Mouse (Mus musculus): ENCODE measurements around the gene Zfp292. TPM values are rescaled to one million over a fixed set of nuclear protein-coding genes. Genes with fewer than 3 reads are reported as not detected.

Zfp292 gene
- polyA plus RNA-seq, 1 experiment: 1.3 TPM

DNA sequence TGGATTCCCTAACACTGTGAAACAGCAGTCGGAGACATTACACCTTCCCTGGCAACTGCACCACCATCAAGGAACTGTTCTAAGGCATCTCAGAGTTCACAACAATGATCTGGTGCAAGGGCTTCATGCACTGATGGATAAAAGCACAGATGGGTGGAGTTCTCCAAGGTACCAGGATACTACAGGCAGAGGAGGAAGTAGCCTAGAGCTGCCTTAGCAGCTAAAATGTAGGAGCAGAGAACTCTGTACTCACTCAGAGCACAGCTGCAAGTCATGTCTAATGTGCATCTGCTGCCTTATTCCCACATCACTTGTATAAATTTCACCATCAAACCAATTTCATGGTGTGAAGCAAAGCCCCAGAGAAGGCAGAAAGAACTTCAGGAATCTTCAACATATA, 38.9 kb downstream of the Zfp292 start:
- no peaks in the 10 kb centered on the region for H3K36me3 ChIP-seq (ENCODE audit: control insufficient read depth, insufficient read depth, low read length)

DNA sequence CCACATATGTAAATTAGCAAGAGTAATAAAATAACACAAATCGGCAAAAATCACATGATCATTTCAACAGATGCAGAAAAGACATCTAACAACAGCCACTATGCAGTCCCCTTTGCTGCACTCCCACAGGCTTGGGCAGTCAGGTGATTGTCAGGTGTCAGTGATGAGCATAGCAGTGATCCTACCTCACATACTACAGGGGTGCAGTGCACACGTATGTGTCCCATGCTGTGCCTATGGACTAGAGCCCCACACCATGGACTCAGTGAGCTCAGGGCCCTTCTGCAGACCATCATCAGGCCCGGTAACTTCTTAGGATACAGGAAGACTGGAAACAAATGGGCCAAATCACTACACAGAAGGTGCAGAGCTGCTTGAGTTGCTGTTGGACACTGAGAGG, 39.9 kb downstream of the Zfp292 start:
- no peaks in the 10 kb centered on the region for H3K27me3 ChIP-seq (ENCODE audit: control insufficient read depth, insufficient read depth, low read length)
- H3K4me1 ChIP-seq (ENCODE audit: control insufficient read depth, insufficient read depth, low read length): no peaks in the 10 kb centered on the region
- H3K27ac ChIP-seq (ENCODE audit: control insufficient read depth, insufficient read depth, low read depth, low read length): no peak overlapping the region
- H3K4me3 ChIP-seq (ENCODE audit: control insufficient read depth, low read depth, low read length): no peak overlapping the region
- TF ChIP-seq CTCF (IDR thresholded peaks at IDR 0.05; ENCODE audit: control insufficient read depth, insufficient read depth, insufficient replicate concordance, low read depth, low read length) (no peak), POLR2A (IDR thresholded peaks at IDR 0.05; ENCODE audit: control insufficient read depth, low read depth, low read length) (no peak)
- no peaks in the 10 kb centered on the region for H3K36me3 ChIP-seq (ENCODE audit: control insufficient read depth, insufficient read depth, low read length)

More for the DNA sequence above, 38.9 kb downstream of the Zfp292 start:
- Histone ChIP-seq H3K4me1 (ENCODE audit: control insufficient read depth, insufficient read depth, low read length) (no peaks in the 10 kb centered on the region), H3K4me3 (ENCODE audit: control insufficient read depth, low read depth, low read length) (no peak overlapping the region), H3K27ac (ENCODE audit: control insufficient read depth, insufficient read depth, low read depth, low read length) (no peak overlapping the region), H3K27me3 (ENCODE audit: control insufficient read depth, insufficient read depth, low read length) (no peaks in the 10 kb centered on the region)
- no peak for TF ChIP-seq CTCF (IDR thresholded peaks at IDR 0.05; ENCODE audit: control insufficient read depth, insufficient read depth, insufficient replicate concordance, low read depth, low read length)
- TF ChIP-seq POLR2A (IDR thresholded peaks at IDR 0.05; ENCODE audit: control insufficient read depth, low read depth, low read length): no peak

DNA sequence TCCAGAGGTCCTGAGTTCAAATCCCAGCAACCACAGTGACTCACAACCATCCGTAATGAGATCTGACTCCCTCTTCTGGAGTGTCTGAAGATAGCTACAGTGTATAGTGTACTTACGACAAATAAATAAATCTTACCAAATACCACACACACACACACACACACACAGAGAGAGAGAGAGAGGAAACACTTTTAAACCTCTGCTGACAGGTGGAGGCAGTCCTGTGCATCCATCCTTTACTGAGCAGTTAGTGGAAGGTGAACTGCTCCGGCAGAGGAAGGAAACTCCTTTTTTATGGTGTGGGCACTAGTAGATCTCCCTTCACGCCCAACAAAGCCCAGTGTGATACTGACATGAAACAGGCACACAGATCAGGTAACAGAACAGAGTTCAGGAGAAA, 51.3 kb downstream of the Zfp292 start:
- no peaks in the 10 kb centered on the region for H3K36me3 ChIP-seq (ENCODE audit: control insufficient read depth, insufficient read depth, low read length)

DNA sequence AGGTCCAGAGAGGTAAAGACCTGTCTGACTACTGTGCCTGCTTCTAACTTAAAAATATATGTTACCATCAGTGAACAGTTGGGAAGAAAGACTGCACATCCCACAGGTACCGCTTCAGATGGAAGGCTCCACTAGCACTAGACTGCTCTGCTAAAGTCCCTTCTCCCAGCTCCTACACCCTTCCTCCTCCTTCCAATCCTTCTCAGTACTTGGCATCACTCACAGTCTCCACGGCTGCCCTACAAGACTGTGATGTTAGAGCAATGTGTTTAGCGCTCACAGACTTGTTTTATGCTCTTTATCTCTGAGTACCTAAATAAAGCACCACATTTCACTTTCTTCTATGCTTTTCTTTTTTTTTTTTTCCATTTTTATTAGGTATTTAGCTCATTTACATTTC, 53.3 kb downstream of the Zfp292 start:
- Histone ChIP-seq H3K4me3 (ENCODE audit: control insufficient read depth, low read depth, low read length) (no peak overlapping the region), H3K36me3 (ENCODE audit: control insufficient read depth, insufficient read depth, low read length) (no peaks in the 10 kb centered on the region), H3K4me1 (ENCODE audit: control insufficient read depth, insufficient read depth, low read length) (no peaks in the 10 kb centered on the region), H3K27ac (ENCODE audit: control insufficient read depth, insufficient read depth, low read depth, low read length) (no peak overlapping the region), H3K27me3 (ENCODE audit: control insufficient read depth, insufficient read depth, low read length) (no peaks in the 10 kb centered on the region)
- TF ChIP-seq CTCF (IDR thresholded peaks at IDR 0.05; ENCODE audit: control insufficient read depth, insufficient read depth, insufficient replicate concordance, low read depth, low read length): no peak
- no peak for TF ChIP-seq POLR2A (IDR thresholded peaks at IDR 0.05; ENCODE audit: control insufficient read depth, low read depth, low read length)

More for the DNA sequence above, 51.3 kb downstream of the Zfp292 start:
- Histone ChIP-seq H3K4me1 (ENCODE audit: control insufficient read depth, insufficient read depth, low read length) (no peaks in the 10 kb centered on the region), H3K4me3 (ENCODE audit: control insufficient read depth, low read depth, low read length) (no peak overlapping the region), H3K27me3 (ENCODE audit: control insufficient read depth, insufficient read depth, low read length) (no peaks in the 10 kb centered on the region), H3K27ac (ENCODE audit: control insufficient read depth, insufficient read depth, low read depth, low read length) (no peak overlapping the region)
- TF ChIP-seq CTCF (IDR thresholded peaks at IDR 0.05; ENCODE audit: control insufficient read depth, insufficient read depth, insufficient replicate concordance, low read depth, low read length) (no peak), POLR2A (IDR thresholded peaks at IDR 0.05; ENCODE audit: control insufficient read depth, low read depth, low read length) (no peak)

DNA sequence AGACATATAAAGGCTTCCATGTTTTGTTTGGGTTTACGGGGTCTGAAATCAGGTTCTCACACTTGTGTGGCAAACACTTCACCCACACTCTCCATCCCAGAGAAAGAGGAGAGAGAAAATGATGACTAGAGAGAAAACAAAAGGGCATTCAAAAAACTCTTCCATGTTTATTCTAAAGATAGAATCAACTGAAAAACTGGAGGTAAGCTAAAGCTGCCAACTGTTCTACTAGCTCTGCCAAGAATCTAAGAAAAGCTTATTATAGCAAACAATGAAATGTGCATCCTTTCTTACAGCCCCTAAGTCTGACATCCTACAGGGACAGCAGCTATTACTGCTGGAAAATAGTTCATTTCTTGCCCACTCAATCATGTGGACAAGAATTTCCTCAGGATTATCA, 58.9 kb downstream of the Zfp292 start:
- Histone ChIP-seq H3K36me3 (ENCODE audit: control insufficient read depth, insufficient read depth, low read length) (no peaks in the 10 kb centered on the region), H3K27ac (ENCODE audit: control insufficient read depth, insufficient read depth, low read depth, low read length) (no peak overlapping the region)
- TF ChIP-seq POLR2A (IDR thresholded peaks at IDR 0.05; ENCODE audit: control insufficient read depth, low read depth, low read length): no peak
- TF ChIP-seq CTCF (IDR thresholded peaks at IDR 0.05; ENCODE audit: control insufficient read depth, insufficient read depth, insufficient replicate concordance, low read depth, low read length): no peak

DNA sequence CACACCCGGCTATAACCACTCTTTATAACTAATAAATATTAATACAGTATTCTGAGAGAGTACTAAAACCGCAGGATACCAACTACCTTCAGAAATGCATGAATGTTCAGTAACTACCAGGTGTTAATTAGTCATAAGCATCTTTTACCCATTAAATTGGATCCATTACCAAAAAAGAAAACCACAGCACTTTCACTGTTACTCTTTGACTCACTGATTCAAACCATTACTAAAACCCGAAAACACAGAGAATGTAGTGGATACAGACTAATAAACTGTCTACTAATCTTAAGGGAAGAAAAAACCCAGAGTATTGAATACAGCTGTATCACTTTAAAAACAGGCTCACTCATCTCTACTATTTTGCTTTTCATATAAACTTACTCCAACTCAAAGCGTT, 62.9 kb downstream of the Zfp292 start:
- Histone ChIP-seq H3K4me1 (ENCODE audit: control insufficient read depth, insufficient read depth, low read length) (no peaks in the 10 kb centered on the region), H3K27me3 (ENCODE audit: control insufficient read depth, insufficient read depth, low read length) (no peaks in the 10 kb centered on the region), H3K36me3 (ENCODE audit: control insufficient read depth, insufficient read depth, low read length) (no peaks in the 10 kb centered on the region), H3K4me3 (ENCODE audit: control insufficient read depth, low read depth, low read length) (no peak overlapping the region), H3K27ac (ENCODE audit: control insufficient read depth, insufficient read depth, low read depth, low read length) (no peak overlapping the region)
- no peak for TF ChIP-seq POLR2A (IDR thresholded peaks at IDR 0.05; ENCODE audit: control insufficient read depth, low read depth, low read length)
- no peak for TF ChIP-seq CTCF (IDR thresholded peaks at IDR 0.05; ENCODE audit: control insufficient read depth, insufficient read depth, insufficient replicate concordance, low read depth, low read length)

More for the DNA sequence above, 58.9 kb downstream of the Zfp292 start:
- H3K4me1 ChIP-seq (ENCODE audit: control insufficient read depth, insufficient read depth, low read length): no peaks in the 10 kb centered on the region
- no peaks in the 10 kb centered on the region for H3K27me3 ChIP-seq (ENCODE audit: control insufficient read depth, insufficient read depth, low read length)
- no peak overlapping the region for H3K4me3 ChIP-seq (ENCODE audit: control insufficient read depth, low read depth, low read length)

DNA sequence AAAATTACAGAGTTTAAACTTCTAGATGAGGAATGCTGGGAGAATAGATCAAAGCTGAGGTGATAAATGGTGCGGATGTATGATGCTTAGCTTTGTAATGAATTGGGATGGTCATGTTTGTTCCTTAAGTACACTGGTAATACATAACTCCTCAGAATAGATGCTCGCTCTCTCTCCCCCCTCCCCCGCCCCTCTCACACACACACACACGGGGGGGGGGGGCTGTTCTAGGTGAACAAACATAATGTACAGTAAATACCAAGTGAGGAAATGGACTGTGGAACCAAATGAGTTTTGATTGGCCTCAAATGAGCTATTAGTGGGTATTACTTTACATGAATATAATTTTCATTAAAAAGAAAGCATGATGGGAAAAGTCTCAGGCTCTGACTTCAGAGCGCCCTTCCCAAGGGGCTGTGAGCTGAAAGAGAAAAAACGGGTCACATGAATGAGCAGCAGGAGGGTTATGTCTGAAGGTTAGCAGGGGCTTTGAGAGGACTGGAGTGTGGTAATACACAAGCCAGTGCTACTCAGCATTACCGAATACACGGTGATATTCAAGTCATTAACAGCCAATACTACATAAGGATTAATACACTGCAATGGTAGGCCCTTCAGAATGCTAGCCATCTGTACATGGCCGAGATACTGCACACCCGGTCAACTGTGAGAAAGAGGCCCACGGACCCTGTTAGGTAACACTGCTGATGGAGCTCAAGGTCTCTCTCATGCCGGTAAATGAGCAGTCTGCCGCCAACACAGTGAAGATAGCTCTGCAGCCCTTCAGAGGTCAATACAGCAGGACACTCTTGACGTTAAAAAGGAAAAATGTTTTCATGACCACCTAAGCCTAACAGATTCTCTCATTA, 81.4 kb downstream of the Zfp292 start:
- no peak overlapping the region for H3K4me3 ChIP-seq (ENCODE audit: control insufficient read depth, low read depth, low read length)
- no peaks in the 10 kb centered on the region for H3K4me1 ChIP-seq (ENCODE audit: control insufficient read depth, insufficient read depth, low read length)

More for the DNA sequence above, 81.4 kb downstream of the Zfp292 start:
- TF ChIP-seq POLR2A (IDR thresholded peaks at IDR 0.05; ENCODE audit: control insufficient read depth, low read depth, low read length): no peak
- TF ChIP-seq CTCF (IDR thresholded peaks at IDR 0.05; ENCODE audit: control insufficient read depth, insufficient read depth, insufficient replicate concordance, low read depth, low read length): no peak
- Histone ChIP-seq H3K27me3 (ENCODE audit: control insufficient read depth, insufficient read depth, low read length) (no peaks in the 10 kb centered on the region), H3K27ac (ENCODE audit: control insufficient read depth, insufficient read depth, low read depth, low read length) (no peak overlapping the region), H3K36me3 (ENCODE audit: control insufficient read depth, insufficient read depth, low read length) (no peaks in the 10 kb centered on the region)

Data from testis, adult 2 months (tissue).